Mouse (Mus musculus) spleen, adult 2 months (tissue): ENCODE measurements at regions not wholly inside any gene's neighbourhood (a gene's known extent, or its start where the extent isn't known, plus 50 kb on each side); places are given as distances from the start of the nearest gene placed in this dataset.

Experiments used
- DNase-seq, 2 experiments: peaks; one replicate each; pipeline versions ENCODE4 v3.0.0 to v3.0.0-alpha.2; 2012 to 2021; ENCODE audit warnings: low spot score in 2 of 2, low read depth in 1 of 2
- H3K27ac ChIP-seq: fragments of 200-500 bp; 2 replicates; pipeline ENCODE4 v1.5.1; 2012; ENCODE audit warnings: low read length, inconsistent platforms; ENCODE audit not compliant: insufficient read depth
- H3K27me3 ChIP-seq: fragments of 200-500 bp; 2 replicates; pipeline ENCODE4 v1.6.1; 2012; ENCODE audit warnings: mild to moderate bottlenecking, moderate library complexity, low read length, inconsistent platforms; ENCODE audit not compliant: control insufficient read depth, insufficient read depth
- H3K36me3 ChIP-seq: fragments of 200-500 bp; 2 replicates; pipeline ENCODE4 v1.6.1; 2012; ENCODE audit warnings: mild to moderate bottlenecking, low read length, inconsistent platforms; ENCODE audit not compliant: control insufficient read depth, insufficient read depth
- H3K4me1 ChIP-seq: fragments of 200-500 bp; 2 replicates; pipeline ENCODE4 v1.6.1; 2011; ENCODE audit warnings: inconsistent platforms; ENCODE audit not compliant: control insufficient read depth, insufficient read depth, insufficient read length
- H3K4me3 ChIP-seq: fragments of 200-500 bp; 2 replicates; pipeline ENCODE4 v1.5.1; 2011; ENCODE audit warnings: mild to moderate bottlenecking, inconsistent platforms; ENCODE audit not compliant: insufficient read depth, insufficient read length; ENCODE audit errors: extremely low read depth
- CTCF ChIP-seq: fragments of 200-500 bp; IDR thresholded peaks from 2 replicates; pipeline ENCODE4 v1.5.1; 2011; ENCODE audit warnings: mild to moderate bottlenecking, inconsistent platforms; ENCODE audit not compliant: insufficient read depth, insufficient read length, insufficient replicate concordance; ENCODE audit errors: extremely low read depth
- POLR2A ChIP-seq: fragments of 200-500 bp; IDR thresholded peaks from 2 replicates; pipeline ENCODE4 v1.6.1; 2011; ENCODE audit warnings: low read depth, low read length, inconsistent platforms
- WGBS: fragments of 180-500 bp; shearing (Covaris S2); methylation state at CpG from one replicate; pipeline ENCODE4 v1.1.7; 2018; 5-methylcytosine and 5-hydroxymethylcytosine counted together

- no peak for TF ChIP-seq POLR2A
- no peak for DNase-seq
- Histone ChIP-seq H3K27ac (no peak overlapping the region), H3K4me1 (no peaks in the 10 kb centered on the region), H3K27me3 (no peaks in the 10 kb centered on the region), H3K4me3 (no peak overlapping the region), H3K36me3 (no peaks in the 10 kb centered on the region)
- 89% methylated on average over 3 of the region's 3 CpGs for WGBS
These were observed 306.8 kb upstream of the Rnaseh2b start for GRCm38 (mm10) chr14:61985575-61985974.

- DNase-seq: no peak
- WGBS: 88% methylated on average over 13 of the region's 13 CpGs
- TF ChIP-seq POLR2A: no peak
- no peak for TF ChIP-seq CTCF
- no peaks in the 10 kb centered on the region for H3K36me3 ChIP-seq
- H3K27ac ChIP-seq: no peak overlapping the region
- H3K27me3 ChIP-seq: no peaks in the 10 kb centered on the region
- H3K4me1 ChIP-seq: no peaks in the 10 kb centered on the region
- no peak overlapping the region for H3K4me3 ChIP-seq
These were observed 306.2 kb upstream of the Rnaseh2b start for GRCm38 (mm10) chr14:61986203-61986602.

GRCm38 (mm10) chr14:61995253-61995652 is 297.1 kb upstream of the Rnaseh2b start:
- Histone ChIP-seq H3K4me3 (no peak overlapping the region), H3K4me1 (peaks cover 3% of the 10 kb centered on the region; the same call in 1 of the 2 replicates), H3K27me3 (no peaks in the 10 kb centered on the region), H3K27ac (no peak overlapping the region), H3K36me3 (no peaks in the 10 kb centered on the region)
- DNase-seq: no peak
- WGBS: 60% methylated on average over 1 of the region's 1 CpGs
- TF ChIP-seq CTCF: no peak
- no peak for TF ChIP-seq POLR2A

- Histone ChIP-seq H3K27ac (no peak overlapping the region), H3K4me1 (peaks cover 6% of the 10 kb centered on the region; the same call in 1 of the 2 replicates), H3K27me3 (no peaks in the 10 kb centered on the region), H3K36me3 (no peaks in the 10 kb centered on the region), H3K4me3 (no peak overlapping the region)
- DNase-seq: no peak
- no peak for TF ChIP-seq CTCF
These were observed 294.7 kb upstream of the Rnaseh2b start for GRCm38 (mm10) chr14:61997736-61998135.

GRCm38 (mm10) chr14:61998259-61998658 is 294.1 kb upstream of the Rnaseh2b start:
- Histone ChIP-seq H3K4me1 (peaks cover 6% of the 10 kb centered on the region; the same call in 1 of the 2 replicates), H3K27ac (no peak overlapping the region), H3K36me3 (no peaks in the 10 kb centered on the region), H3K4me3 (no peak overlapping the region), H3K27me3 (no peaks in the 10 kb centered on the region)
- no peak for DNase-seq
- WGBS: 32% methylated on average over 3 of the region's 3 CpGs
- TF ChIP-seq CTCF (no peak), POLR2A (no peak)

- TF ChIP-seq POLR2A: no peak
- DNase-seq: no peak
- no peak overlapping the region for H3K4me3 ChIP-seq
- no peaks in the 10 kb centered on the region for H3K36me3 ChIP-seq
- no peak overlapping the region for H3K27ac ChIP-seq
- WGBS: 12% methylated on average over 7 of the region's 7 CpGs
- H3K27me3 ChIP-seq: no peaks in the 10 kb centered on the region
- peaks cover 6% of the 10 kb centered on the region; the same call in 1 of the 2 replicates for H3K4me1 ChIP-seq
These were observed 290.9 kb upstream of the Rnaseh2b start for GRCm38 (mm10) chr14:62001481-62001949.

GRCm38 (mm10) chr14:62002131-62002530 is 290.3 kb upstream of the Rnaseh2b start:
- no peaks in the 10 kb centered on the region for H3K36me3 ChIP-seq
- no peak overlapping the region for H3K27ac ChIP-seq
- 82% methylated on average over 5 of the region's 5 CpGs for WGBS
- DNase-seq: no peak
- TF ChIP-seq POLR2A (no peak), CTCF (no peak)
- no peaks in the 10 kb centered on the region for H3K27me3 ChIP-seq
- H3K4me1 ChIP-seq: peaks cover 6% of the 10 kb centered on the region; the same call in 1 of the 2 replicates
- H3K4me3 ChIP-seq: no peak overlapping the region
